Mouse (Mus musculus) neural tube, embryonic 15.5 days (tissue): Measurements from ENCODE around the gene Gca. TPM values are rescaled to one million over a fixed set of nuclear protein-coding genes. Genes with fewer than 3 reads are reported as not detected.
"Not testable (repeated sequence)": the region's sequence is repeated elsewhere in the genome, so short reads cannot be mapped to it uniquely, and the experiment has no call there.

Experiments
- ATAC-seq: fragments of 200-750 bp; cut with Nextera tagmentation; 2 replicates; pipeline ENCODE4 v1.8.0; 2017; ENCODE audit warnings: mild to moderate bottlenecking, moderate TSS enrichment, moderate library complexity; ENCODE audit not compliant: low FRiP score
- H3K27ac ChIP-seq: fragments of 300-500 bp; sonication (generic); replicated peaks from 2 replicates; pipeline ENCODE4 v1.5.1; 2015; ENCODE audit warnings: mild to moderate bottlenecking, inconsistent platforms
- H3K27me3 ChIP-seq: fragments of 300-500 bp; sonication (generic); replicated peaks from 2 replicates; pipeline ENCODE4 v1.6.1; 2015; ENCODE audit warnings: inconsistent platforms
- H3K36me3 ChIP-seq: fragments of 300-500 bp; sonication (generic); 2 replicates; pipeline ENCODE4 v1.6.1; 2015; ENCODE audit warnings: inconsistent platforms
- H3K4me1 ChIP-seq: fragments of 300-500 bp; sonication (generic); 2 replicates; pipeline ENCODE4 v1.6.1; 2015; ENCODE audit warnings: inconsistent platforms
- H3K4me2 ChIP-seq: fragments of 300-500 bp; sonication (generic); 2 replicates; pipeline ENCODE4 v1.6.1; 2015; ENCODE audit warnings: inconsistent platforms, mild to moderate bottlenecking, moderate library complexity
- H3K4me3 ChIP-seq: fragments of 300-500 bp; sonication (generic); replicated peaks from 2 replicates; pipeline ENCODE4 v1.5.1; 2015; ENCODE audit warnings: mild to moderate bottlenecking, inconsistent platforms
- H3K9ac ChIP-seq: fragments of 300-500 bp; sonication (generic); replicated peaks from 2 replicates; pipeline ENCODE4 v1.6.1; 2015; ENCODE audit warnings: mild to moderate bottlenecking, inconsistent platforms
- H3K9me3 ChIP-seq: fragments of 300-500 bp; sonication (generic); replicated peaks from 2 replicates; pipeline ENCODE4 v1.6.1; 2016; ENCODE audit warnings: inconsistent platforms
- WGBS: fragments of 180-500 bp; shearing (Covaris S2); methylation state at CpG from one replicate; pipeline ENCODE4 v1.1.7; 2015; ENCODE audit warnings: mixed read lengths; 5-methylcytosine and 5-hydroxymethylcytosine counted together
- polyA plus RNA-seq: library from polyadenylated mRNA; unstranded; fragments of >200 nt; fragmentation: Nextera tagmentation; extraction: Ambion mirVana; gene quantifications from 2 replicates; pipeline ENCODE4 v1.2.1, GENCODE M21; 2015

Gca gene
- polyA plus RNA-seq, 1 experiment from 2014 or later, result 3.2 TPM

DNA sequence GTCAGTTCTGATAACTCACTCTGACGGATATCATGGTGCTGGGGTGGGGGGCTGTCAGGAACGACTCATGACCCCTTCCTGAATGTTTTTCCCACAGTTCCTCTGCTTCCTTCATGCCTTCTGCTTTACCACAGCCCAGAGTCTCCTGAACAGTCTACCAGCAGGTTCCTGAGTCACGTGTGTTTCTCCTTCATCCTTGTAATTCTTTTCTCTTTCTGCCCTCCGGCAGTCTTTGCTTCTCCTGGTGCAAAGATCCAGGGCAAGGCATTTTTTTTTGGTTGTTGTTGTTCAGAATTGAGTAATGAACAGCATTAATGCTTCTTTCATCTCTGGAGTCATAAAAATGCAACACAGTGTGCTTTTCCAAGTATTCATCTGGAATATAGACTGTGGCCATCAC, 6.7 kb downstream of the Gca start:
- H3K9me3 ChIP-seq, result no peaks in the 10 kb centered on the region
- H3K27ac ChIP-seq, result no peak overlapping the region
- H3K27me3 ChIP-seq, result no peaks in the 10 kb centered on the region
- H3K4me3 ChIP-seq, result no peak overlapping the region
- 89% methylated on average over 4 of the region's 4 CpGs for WGBS
- H3K36me3 ChIP-seq, result no peaks in the 10 kb centered on the region
- no peak overlapping the region for H3K4me2 ChIP-seq
- no peak overlapping the region for H3K9ac ChIP-seq
- no peak for ATAC-seq
- no peaks in the 10 kb centered on the region for H3K4me1 ChIP-seq

DNA sequence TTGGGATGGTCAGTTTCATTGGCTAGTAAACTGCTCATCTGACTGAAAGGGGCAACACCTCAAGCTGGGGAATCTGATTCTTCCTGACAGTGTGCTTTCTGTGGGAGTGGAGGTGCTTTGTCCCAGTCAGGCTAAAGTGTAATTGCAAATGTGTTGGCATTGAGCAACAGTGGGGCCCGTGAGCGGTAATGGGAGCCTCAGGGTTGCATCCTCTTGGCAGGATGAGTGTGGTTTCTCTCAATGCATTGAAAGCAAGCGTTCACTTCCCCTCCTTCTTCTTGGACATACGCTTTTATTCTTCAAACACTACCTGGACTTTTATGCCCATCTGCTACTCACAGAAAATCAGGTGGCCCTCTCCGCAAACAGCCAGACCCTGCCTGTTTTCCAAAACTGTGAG, 8.7 kb downstream of the Gca start:
- H3K4me3 ChIP-seq, result no peak overlapping the region
- WGBS, result 93% methylated on average over 5 of the region's 5 CpGs
- no peaks in the 10 kb centered on the region for H3K27me3 ChIP-seq
- H3K9me3 ChIP-seq, result no peaks in the 10 kb centered on the region
- H3K9ac ChIP-seq, result no peak overlapping the region
- no peak overlapping the region for H3K4me2 ChIP-seq
- no peak for ATAC-seq
- no peaks in the 10 kb centered on the region for H3K4me1 ChIP-seq
- no peak overlapping the region for H3K27ac ChIP-seq
- no peaks in the 10 kb centered on the region for H3K36me3 ChIP-seq

- no peak overlapping the region for H3K9ac ChIP-seq
- WGBS, result 73% methylated on average over 8 of the region's 8 CpGs
These were observed 17.6 kb downstream of the Gca start for GRCm38 (mm10) chr2:62681667-62682066.

DNA sequence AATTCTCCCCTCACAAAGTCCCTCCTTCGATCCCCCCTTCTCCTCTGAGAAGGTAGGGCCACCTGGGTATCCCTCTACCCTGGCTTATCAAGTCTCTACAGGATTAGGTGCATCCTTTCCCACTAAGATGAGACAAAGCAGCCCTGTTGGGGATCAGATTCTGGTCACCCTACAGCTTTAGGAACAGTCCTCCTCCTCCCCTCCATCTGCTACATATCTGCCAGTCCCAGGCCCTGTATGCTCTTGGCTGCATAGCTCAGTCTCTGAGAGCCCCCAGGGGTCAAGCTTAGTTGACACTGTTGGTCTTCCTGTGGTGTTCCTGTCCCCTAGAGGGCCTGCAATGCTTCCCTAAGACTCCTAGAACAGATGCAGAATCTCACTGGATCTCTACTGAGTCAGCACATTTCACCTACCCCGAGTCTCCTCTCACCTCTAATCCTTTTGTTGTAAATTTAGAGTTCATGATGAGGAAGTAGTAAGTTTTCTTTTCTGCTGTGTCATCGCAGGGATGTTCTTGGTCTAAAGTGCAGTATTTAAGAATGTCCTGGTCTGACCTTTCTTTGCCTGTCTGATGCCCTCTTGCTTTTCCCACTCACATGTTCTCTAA, 21.0 kb downstream of the Gca start:
- Histone ChIP-seq H3K27me3 (no peaks in the 10 kb centered on the region), H3K4me1 (no peaks in the 10 kb centered on the region), H3K9me3 (no peaks in the 10 kb centered on the region), H3K27ac (no peak overlapping the region), H3K4me3 (no peak overlapping the region), H3K36me3 (no peaks in the 10 kb centered on the region), H3K9ac (no peak overlapping the region), H3K4me2 (no peak overlapping the region)
- WGBS, result 64% methylated on average over 3 of the region's 3 CpGs
- ATAC-seq, result no peak

More at GRCm38 (mm10) chr2:62681667-62682066, 17.6 kb downstream of the Gca start:
- Histone ChIP-seq H3K36me3 (no peaks in the 10 kb centered on the region), H3K4me2 (no peak overlapping the region), H3K27ac (no peak overlapping the region), H3K27me3 (no peaks in the 10 kb centered on the region), H3K9me3 (no peaks in the 10 kb centered on the region), H3K4me3 (no peak overlapping the region), H3K4me1 (no peaks in the 10 kb centered on the region)
- ATAC-seq, result no peak

GRCm38 (mm10) chr2:62685934-62686333, 21.8 kb downstream of the Gca start:
- Histone ChIP-seq H3K4me1 (no peaks in the 10 kb centered on the region), H3K9ac (no peak overlapping the region), H3K9me3 (no peaks in the 10 kb centered on the region), H3K4me3 (no peak overlapping the region), H3K4me2 (no peak overlapping the region), H3K27ac (no peak overlapping the region), H3K36me3 (no peaks in the 10 kb centered on the region), H3K27me3 (no peaks in the 10 kb centered on the region)
- no peak for ATAC-seq
- 94% methylated on average over 6 of the region's 6 CpGs for WGBS

DNA sequence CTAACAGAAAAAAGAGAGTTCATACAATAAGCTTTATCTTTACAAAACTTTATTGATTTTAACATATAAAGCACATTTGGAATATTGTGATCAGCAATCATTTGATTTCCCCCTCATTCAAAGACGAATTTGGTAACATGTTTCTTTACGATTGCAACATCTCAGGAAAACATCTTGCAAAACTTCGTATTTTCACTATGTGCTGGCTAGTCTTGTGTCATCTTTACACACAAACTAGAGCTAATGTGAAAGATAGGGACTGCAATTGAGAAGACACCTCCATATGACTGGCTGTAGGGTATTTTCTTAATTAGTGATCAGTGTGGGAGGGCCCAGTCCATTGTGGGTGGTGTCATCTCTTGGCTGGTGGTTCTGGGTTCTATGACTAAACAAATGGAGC, 42.2 kb downstream of the Gca start:
- WGBS, result 91% methylated on average over 3 of the region's 3 CpGs

DNA sequence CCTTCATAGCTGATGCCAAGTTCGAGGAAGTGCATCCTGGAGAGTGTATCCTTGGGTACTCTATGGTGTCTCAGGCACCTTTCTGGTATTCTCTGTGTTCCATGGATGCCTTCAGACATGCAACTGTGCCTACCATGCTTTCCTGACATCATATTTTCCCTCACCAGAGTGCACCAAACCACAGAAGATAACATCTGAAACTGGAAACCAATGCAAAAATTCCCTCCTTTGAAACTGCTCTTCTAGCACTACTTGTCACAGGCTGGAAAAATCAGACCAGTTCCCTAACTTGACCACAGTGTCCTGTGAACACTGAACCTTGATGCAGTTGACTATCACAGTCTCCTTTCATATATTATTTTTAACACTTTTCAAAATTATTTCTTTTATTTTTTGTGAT, 45.5 kb downstream of the Gca start:
- 83% methylated on average over 1 of the region's 1 CpGs for WGBS

More for the DNA sequence above, 42.2 kb downstream of the Gca start:
- Histone ChIP-seq H3K9me3 (no peaks in the 10 kb centered on the region), H3K36me3 (no peaks in the 10 kb centered on the region; the same call in 1 of the 2 replicates), H3K4me2 (no peak overlapping the region), H3K27me3 (no peaks in the 10 kb centered on the region), H3K9ac (no peak overlapping the region), H3K27ac (no peak overlapping the region), H3K4me3 (no peak overlapping the region), H3K4me1 (no peaks in the 10 kb centered on the region)
- no peak for ATAC-seq

DNA sequence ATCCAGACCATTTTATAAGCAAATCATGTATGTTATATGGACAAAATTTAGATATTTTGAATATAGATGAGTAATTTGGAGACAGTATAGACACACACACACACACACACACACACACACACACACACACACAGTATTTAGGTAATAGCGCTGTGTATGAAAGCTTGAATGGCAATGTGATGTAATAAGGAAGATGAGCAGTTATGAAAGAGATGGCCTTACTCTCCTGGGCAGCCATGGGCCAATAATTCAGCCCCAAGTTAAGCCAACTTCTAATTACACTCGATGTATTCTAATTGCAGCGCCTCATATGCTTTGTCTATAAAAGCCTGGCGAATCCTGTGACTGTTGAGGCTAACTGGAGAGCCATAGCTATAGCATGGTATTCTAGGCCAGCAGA, 50.3 kb downstream of the Gca start:
- H3K9me3 ChIP-seq, H3K4me3 ChIP-seq, ATAC-seq, H3K4me1 ChIP-seq, H3K36me3 ChIP-seq, H3K27me3 ChIP-seq, H3K4me2 ChIP-seq, H3K27ac ChIP-seq, H3K9ac ChIP-seq: not testable (repeated sequence)
- WGBS, result 92% methylated on average over 4 of the region's 4 CpGs

More for the DNA sequence above, 45.5 kb downstream of the Gca start:
- Histone ChIP-seq H3K9ac (no peak overlapping the region), H3K27ac (no peak overlapping the region), H3K27me3 (no peaks in the 10 kb centered on the region), H3K4me3 (no peak overlapping the region), H3K4me2 (no peak overlapping the region), H3K36me3 (peaks cover 3% of the 10 kb centered on the region; the same call in 1 of the 2 replicates), H3K9me3 (no peaks in the 10 kb centered on the region), H3K4me1 (no peaks in the 10 kb centered on the region)
- ATAC-seq, result no peak

GRCm38 (mm10) chr2:62715260-62715659, 51.2 kb downstream of the Gca start:
- H3K27me3 ChIP-seq, result no peaks in the 10 kb centered on the region

GRCm38 (mm10) chr2:62717270-62717669, 53.2 kb downstream of the Gca start:
- ATAC-seq, result no peak
- Histone ChIP-seq H3K4me2 (no peak overlapping the region), H3K4me1 (no peaks in the 10 kb centered on the region), H3K9ac (no peak overlapping the region), H3K4me3 (no peak overlapping the region), H3K27ac (no peak overlapping the region), H3K9me3 (no peaks in the 10 kb centered on the region), H3K36me3 (peaks cover 3% of the 10 kb centered on the region; the same call in 1 of the 2 replicates), H3K27me3 (no peaks in the 10 kb centered on the region)
- WGBS, result 90% methylated on average over 6 of the region's 6 CpGs

More at GRCm38 (mm10) chr2:62715260-62715659, 51.2 kb downstream of the Gca start:
- H3K4me3 ChIP-seq, result no peak overlapping the region
- ATAC-seq, result no peak
- H3K9ac ChIP-seq, result no peak overlapping the region
- H3K27ac ChIP-seq, result no peak overlapping the region
- no peaks in the 10 kb centered on the region for H3K9me3 ChIP-seq
- 87% methylated on average over 4 of the region's 4 CpGs for WGBS
- H3K36me3 ChIP-seq, result peaks cover 3% of the 10 kb centered on the region; the same call in 1 of the 2 replicates
- H3K4me2 ChIP-seq, result no peak overlapping the region
- H3K4me1 ChIP-seq, result no peaks in the 10 kb centered on the region

GRCm38 (mm10) chr2:62718411-62718810, 54.3 kb downstream of the Gca start:
- H3K4me2 ChIP-seq, result no peak overlapping the region
- no peaks in the 10 kb centered on the region for H3K27me3 ChIP-seq
- H3K9ac ChIP-seq, result no peak overlapping the region
- no peaks in the 10 kb centered on the region for H3K4me1 ChIP-seq
- H3K4me3 ChIP-seq, result no peak overlapping the region
- WGBS, result 51% methylated on average over 1 of the region's 1 CpGs
- no peak for ATAC-seq
- H3K9me3 ChIP-seq, result no peaks in the 10 kb centered on the region
- peaks cover 3% of the 10 kb centered on the region; the same call in 1 of the 2 replicates for H3K36me3 ChIP-seq
- no peak overlapping the region for H3K27ac ChIP-seq

DNA sequence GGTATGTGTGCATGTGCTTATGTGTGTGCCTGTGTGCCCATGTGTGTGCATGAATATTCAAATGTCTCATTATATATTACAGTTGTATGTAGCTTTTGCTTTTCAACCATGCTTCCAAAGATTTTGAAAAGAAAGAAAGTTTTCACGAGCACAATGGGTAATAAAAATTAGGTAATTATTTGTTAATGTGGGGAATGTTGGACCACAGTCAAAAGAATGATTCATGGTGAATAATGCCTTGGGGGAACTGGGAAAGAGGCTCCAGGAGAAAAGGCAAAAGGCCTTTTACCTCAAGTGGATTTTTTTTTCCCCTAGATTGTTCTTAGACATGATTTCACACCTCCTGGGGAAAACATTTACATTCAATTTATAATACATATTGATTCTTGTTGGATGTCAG, 61.9 kb downstream of the Gca start:
- no peak for ATAC-seq
- no peaks in the 10 kb centered on the region for H3K27me3 ChIP-seq
- no peak overlapping the region for H3K27ac ChIP-seq
- H3K4me3 ChIP-seq, result no peak overlapping the region
- no peaks in the 10 kb centered on the region for H3K9me3 ChIP-seq
- no peak overlapping the region for H3K4me2 ChIP-seq
- H3K9ac ChIP-seq, result no peak overlapping the region
- WGBS, result 33% methylated on average over 1 of the region's 1 CpGs
- no peaks in the 10 kb centered on the region for H3K4me1 ChIP-seq
- H3K36me3 ChIP-seq, result no peaks in the 10 kb centered on the region
